Mouse (Mus musculus) left cerebral cortex, adult 2 months (tissue): ENCODE measurements at regions not wholly inside any gene's neighbourhood (a gene's known extent, or its start where the extent isn't known, plus 50 kb on each side); places are given as distances from the start of the nearest gene placed in this dataset.

ENCODE experiments used
- DNase-seq, 2 experiments: peaks; one replicate each; pipeline ENCODE4 v3.0.0; 2021 to 2022; ENCODE audit warnings: low spot score in 2 of 2, mixed read lengths in 1 of 2; ENCODE audit errors: extremely low spot score in 1 of 2
- H3K27ac ChIP-seq: fragments of 200-600 bp; 2 replicates; pipeline ENCODE4 v1.8.1; 2022
- H3K4me3 ChIP-seq: fragments of 200-600 bp; 2 replicates; pipeline ENCODE4 v1.8.1; 2022
- CTCF ChIP-seq: fragments of 200-600 bp; IDR thresholded peaks from 2 replicates; pipeline ENCODE4 v1.8.1; 2022; ENCODE audit warnings: antibody characterized with exemption, mild to moderate bottlenecking, moderate library complexity
- intact Hi-C: fragments of 180-260 bp; cut with DNase I; formaldehyde crosslinking; loops from one replicate; pipeline ENCODE4 v1.15.1; 2025

DNA sequence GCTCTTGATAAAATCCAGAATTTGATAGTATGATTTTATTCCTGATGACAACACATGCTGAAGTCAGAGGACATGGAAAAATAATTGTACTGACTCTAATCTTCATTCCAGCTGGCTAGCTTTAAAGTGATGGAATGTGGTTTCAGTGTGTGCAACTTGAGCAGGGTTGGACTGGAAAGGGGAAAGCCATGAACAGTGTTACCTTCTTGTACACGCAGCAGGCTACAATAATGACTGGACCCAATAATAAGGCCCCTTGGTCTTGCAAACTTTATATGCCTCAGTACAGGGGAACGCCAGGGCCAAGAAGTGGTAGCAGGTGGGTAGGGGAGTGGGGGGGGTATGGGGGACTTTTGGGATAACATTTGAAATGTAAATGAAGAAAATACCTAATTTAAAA, 90.8 kb upstream of the B430305J03Rik start:
- TF ChIP-seq CTCF = no peak
- H3K27ac ChIP-seq = no peak overlapping the region
- no peak for DNase-seq
- intact Hi-C loops = no loop called here
- H3K4me3 ChIP-seq = no peak overlapping the region

DNA sequence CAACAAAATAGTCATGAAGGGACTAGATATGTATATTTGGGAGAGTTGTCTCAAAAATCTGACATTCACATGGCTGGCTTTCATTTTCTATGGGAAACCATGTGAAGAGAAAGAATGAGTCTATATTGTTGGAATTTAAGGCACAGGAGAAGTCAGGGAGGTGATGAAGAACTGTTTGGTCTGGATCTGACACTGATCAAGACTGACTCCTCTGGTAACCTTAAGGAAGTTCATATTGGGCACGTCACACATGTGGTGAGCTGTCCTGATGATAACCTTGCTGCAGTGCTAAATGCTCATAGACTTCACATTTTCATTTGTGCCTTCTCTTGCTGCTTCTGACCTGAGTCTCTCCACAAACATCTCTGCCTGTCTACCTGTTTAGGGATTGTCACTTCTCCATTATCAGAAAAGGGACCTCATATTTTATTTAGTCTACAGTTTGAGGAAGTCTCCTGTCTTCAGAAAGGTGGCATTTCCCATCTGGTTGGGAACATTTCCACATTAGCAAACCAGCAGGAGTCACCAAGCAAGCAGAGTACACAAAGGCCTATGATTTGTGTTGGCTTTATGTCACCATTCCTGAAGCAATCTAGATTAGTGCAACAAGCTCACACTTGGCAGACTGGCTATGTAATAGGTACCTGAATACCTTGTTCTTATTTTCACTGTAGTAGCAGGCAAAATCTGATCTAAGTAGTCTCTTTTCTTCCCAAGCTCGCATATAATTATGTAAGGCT, 76.4 kb upstream of the B430305J03Rik start:
- Histone ChIP-seq H3K4me3 (no peak overlapping the region), H3K27ac (no peak overlapping the region)
- no peak for TF ChIP-seq CTCF
- intact Hi-C loops = no loop called here
- DNase-seq = no peak

DNA sequence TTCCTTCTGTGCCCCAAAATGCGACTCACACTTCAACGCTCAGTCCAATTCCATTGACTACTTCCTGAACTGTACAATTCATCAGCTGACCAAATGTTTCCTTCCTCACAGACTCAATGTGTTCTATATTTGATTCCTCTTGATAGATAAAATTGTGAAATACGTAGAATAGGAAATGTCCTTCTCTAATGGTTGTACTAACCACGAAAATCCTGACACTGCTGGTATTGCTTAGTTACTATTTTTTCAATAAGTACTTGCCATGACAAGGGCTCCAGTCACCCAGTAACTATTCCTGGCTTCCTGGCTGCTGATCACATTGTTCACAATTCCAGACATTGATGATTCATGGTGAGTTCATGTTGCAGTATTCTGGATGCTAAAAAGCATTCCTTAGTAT, 75.7 kb upstream of the B430305J03Rik start:
- no peak overlapping the region for H3K4me3 ChIP-seq
- H3K27ac ChIP-seq = no peak overlapping the region
- TF ChIP-seq CTCF = no peak
- intact Hi-C loops = no loop called here
- peak in 1 of 2 experiments; percentile 10 for DNase-seq

DNA sequence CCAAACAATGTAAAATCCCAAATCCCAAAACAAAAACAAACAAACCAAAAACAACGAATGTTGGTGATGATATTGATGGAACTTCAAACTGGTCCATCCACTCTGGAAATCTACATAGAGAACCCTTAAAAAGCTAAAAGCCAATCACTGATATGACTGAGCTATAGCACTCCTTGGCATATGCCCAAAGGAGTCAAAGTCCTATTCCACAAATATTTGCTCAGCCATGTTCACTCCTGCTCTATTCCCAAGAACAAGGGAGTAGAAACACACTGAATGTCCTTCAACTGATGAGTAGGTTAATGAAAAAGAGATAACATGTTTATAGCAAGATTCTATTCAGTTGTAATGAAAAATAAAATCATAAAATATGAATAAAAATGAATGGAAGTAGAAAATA, 63.0 kb upstream of the B430305J03Rik start:
- H3K4me3 ChIP-seq = no peak overlapping the region
- TF ChIP-seq CTCF = no peak
- intact Hi-C loops = no loop called here
- H3K27ac ChIP-seq = no peak overlapping the region
- DNase-seq = no peak

DNA sequence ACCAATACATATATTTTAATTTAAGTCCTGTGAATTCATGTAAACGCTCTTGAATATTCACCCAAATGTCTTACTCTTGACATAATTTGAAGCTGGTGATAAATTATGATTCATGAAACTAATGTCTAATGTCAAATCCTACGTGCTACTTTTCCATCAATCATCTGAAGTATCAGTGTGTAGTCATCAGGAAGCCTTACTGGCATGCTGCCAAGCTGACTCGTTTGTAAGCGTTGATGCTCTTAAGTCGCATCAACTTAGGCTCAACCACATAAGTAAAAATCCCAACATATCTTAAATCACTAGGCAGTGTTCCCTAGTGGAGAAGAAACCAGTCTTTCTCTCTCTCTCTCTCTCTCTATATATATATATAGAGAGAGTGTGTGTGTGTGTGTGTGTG, 58.2 kb upstream of the B430305J03Rik start:
- no peak for DNase-seq
- intact Hi-C loops = no loop called here
- TF ChIP-seq CTCF = no peak
- Histone ChIP-seq H3K27ac (no peak overlapping the region), H3K4me3 (no peak overlapping the region)

DNA sequence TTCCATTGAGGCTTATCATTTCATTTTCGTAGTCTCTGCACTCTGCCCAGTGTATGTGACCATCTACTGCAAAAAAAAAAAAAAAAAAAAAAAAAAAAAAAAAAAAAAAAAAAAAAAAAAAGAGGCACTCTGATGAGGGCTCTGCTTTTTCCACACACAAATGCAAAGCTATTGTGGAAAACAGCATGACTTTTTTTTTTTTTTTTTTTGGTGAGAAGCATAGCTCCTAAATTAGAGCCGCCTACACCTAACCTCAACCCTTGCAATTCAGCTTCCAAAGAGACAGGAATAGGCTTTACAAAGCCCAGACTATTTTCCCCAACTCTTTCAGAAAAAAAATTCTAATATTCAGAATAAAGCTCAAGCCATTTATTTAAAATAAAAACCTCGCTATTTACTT, 54.0 kb upstream of the B430305J03Rik start:
- no peak for TF ChIP-seq CTCF

DNA sequence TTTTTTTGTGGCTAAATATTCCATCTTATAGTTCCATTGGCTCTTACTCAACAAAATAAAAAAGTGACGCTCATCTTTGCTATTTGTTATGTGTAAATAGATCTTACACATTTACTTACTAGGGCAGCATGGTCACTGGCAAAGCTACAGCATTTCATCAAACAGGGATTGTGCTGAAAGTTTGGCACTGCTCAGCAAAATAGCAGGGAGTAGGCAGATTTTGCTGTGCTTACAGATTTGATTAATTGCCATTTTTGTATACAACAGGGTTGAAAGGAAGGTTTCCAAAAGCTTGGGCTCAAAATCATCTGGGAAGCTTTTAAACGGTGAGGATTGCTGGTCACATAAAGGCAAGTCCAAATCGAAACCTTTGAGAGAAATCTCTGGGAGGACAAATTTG, 52.3 kb upstream of the B430305J03Rik start:
- intact Hi-C loops = no loop called here
- no peak overlapping the region for H3K27ac ChIP-seq
- H3K4me3 ChIP-seq = no peak overlapping the region
- DNase-seq = no peak
- no peak for TF ChIP-seq CTCF

More for the DNA sequence above, 54.0 kb upstream of the B430305J03Rik start:
- DNase-seq = no peak
- Histone ChIP-seq H3K27ac (no peak overlapping the region), H3K4me3 (no peak overlapping the region)
- intact Hi-C loops = no loop called here
